Mouse (Mus musculus) left cerebral cortex, adult 18-20 months (tissue): Measurements from ENCODE around the gene Zfp410. TPM values are rescaled to one million over a fixed set of nuclear protein-coding genes. Genes with fewer than 3 reads are reported as not detected.

ENCODE experiments used
- DNase-seq, 2 experiments: peaks; one replicate each; pipeline ENCODE4 v3.0.0; 2021 to 2022; ENCODE audit warnings: low spot score in 2 of 2, mixed read lengths in 1 of 2
- long read RNA-seq, 2 experiments: library from polyadenylated mRNA; stranded (forward); transcript quantifications; one replicate each; pipeline ENCODE4 v2.0.0; 2021
- total RNA-seq, 2 experiments: library from RNA; stranded (reverse); gene quantifications; 2 replicates each; pipeline ENCODE4 v1.2.3; 2021

Zfp410 gene
- total RNA-seq: 10 to 100 TPM; 33.4 to 37.1 TPM
- long read RNA-seq, experiment 1, transcript Zfp410-201 (12 exons, 2,597 nt): major isoform, 20 of 43 reads
- long read RNA-seq, experiment 1, partial matches to known transcripts: 4 of 43 reads
- long read RNA-seq, experiment 1, other reads (novel, unspliced or antisense): 19 of 43 reads
- long read RNA-seq, experiment 2, transcript Zfp410-201 (12 exons, 2,597 nt): major isoform, 22 of 38 reads
- long read RNA-seq, experiment 2, partial matches to known transcripts: 2 of 38 reads
- long read RNA-seq, experiment 2, other reads (novel, unspliced or antisense): 14 of 38 reads

GRCm38 (mm10) chr12:84316721-84317621, at the start of gene Zfp410:
Gene Zfp410, plus strand, starts transcription at chr12:84316852.
- peak; percentile 76 to 85 for DNase-seq

GRCm38 (mm10) chr12:84267264-84267663, 49.4 kb upstream of the Zfp410 start:
- DNase-seq: no peak

- no peak for DNase-seq
Observed at GRCm38 (mm10) chr12:84273366-84273765, 43.3 kb upstream of the Zfp410 start.

GRCm38 (mm10) chr12:84275288-84275687, 41.4 kb upstream of the Zfp410 start:
- no peak for DNase-seq

- DNase-seq: no peak
Observed at GRCm38 (mm10) chr12:84276288-84276687, 40.4 kb upstream of the Zfp410 start.

GRCm38 (mm10) chr12:84276799-84277198, 39.9 kb upstream of the Zfp410 start:
- DNase-seq: no peak

GRCm38 (mm10) chr12:84277832-84278231, 38.8 kb upstream of the Zfp410 start:
- no peak for DNase-seq

- no peak for DNase-seq
Observed at GRCm38 (mm10) chr12:84278901-84279300, 37.8 kb upstream of the Zfp410 start.

- DNase-seq: no peak
Observed at GRCm38 (mm10) chr12:84284391-84284790, 32.3 kb upstream of the Zfp410 start.

- peak; percentile 79 to 84 for DNase-seq
Observed at GRCm38 (mm10) chr12:84284885-84285592, 31.6 kb upstream of the Zfp410 start, which contains the start of gene Ptgr2. Gene Ptgr2, plus strand, starts transcription at chr12:84285232.

- DNase-seq: no peak
Observed at GRCm38 (mm10) chr12:84285593-84285968, 31.1 kb upstream of the Zfp410 start.

GRCm38 (mm10) chr12:84288461-84288860, 28.2 kb upstream of the Zfp410 start:
- peak in 1 of 2 experiments; percentile 22 for DNase-seq

GRCm38 (mm10) chr12:84297851-84298250, 18.8 kb upstream of the Zfp410 start:
- no peak for DNase-seq

GRCm38 (mm10) chr12:84299265-84299664, 17.4 kb upstream of the Zfp410 start:
- no peak for DNase-seq

- DNase-seq: no peak
Observed at GRCm38 (mm10) chr12:84304101-84304500, 12.6 kb upstream of the Zfp410 start.

- DNase-seq: no peak
Observed at GRCm38 (mm10) chr12:84304554-84304953, 12.1 kb upstream of the Zfp410 start.

GRCm38 (mm10) chr12:84311306-84311705, 5.3 kb upstream of the Zfp410 start:
- no peak for DNase-seq

GRCm38 (mm10) chr12:84316006-84316405, 646 bp upstream of the Zfp410 start:
- DNase-seq: no peak

- no peak for DNase-seq
Observed at GRCm38 (mm10) chr12:84327111-84327512, 10.5 kb downstream of the Zfp410 start.

GRCm38 (mm10) chr12:84336963-84337625, 20.4 kb downstream of the Zfp410 start:
- DNase-seq: no peak

- DNase-seq: no peak
Observed at GRCm38 (mm10) chr12:84347192-84347591, 30.5 kb downstream of the Zfp410 start.
